Mouse (Mus musculus) cerebellum, adult 2 months (tissue): ENCODE measurements around the gene Paqr5.

Experiments used
- CTCF ChIP-seq: fragments of 200-500 bp; IDR thresholded peaks from 2 replicates; pipeline ENCODE4 v1.5.1; 2011; ENCODE audit warnings: low read depth, mild to moderate bottlenecking, control low read depth, low read length, moderate library complexity, borderline replicate concordance; ENCODE audit not compliant: insufficient read depth
- POLR2A ChIP-seq: fragments of 200-500 bp; IDR thresholded peaks from 2 replicates; pipeline ENCODE4 v1.6.1; 2011; ENCODE audit warnings: low read length, control low read depth, borderline replicate concordance; ENCODE audit not compliant: insufficient read depth

GRCm38 (mm10) chr9:61925086-61925660 is 101.5 kb downstream of the Paqr5 start:
- TF ChIP-seq CTCF (no peak), POLR2A (no peak)
